Mouse (Mus musculus): Measurements from ENCODE around the gene Gm45194. TPM values are rescaled to one million over a fixed set of nuclear protein-coding genes. Genes with fewer than 3 reads are reported as not detected.

Gene Gm45194
- not detected for total RNA-seq (2021)
- long read RNA-seq, experiment 1 = 0 reads
- long read RNA-seq, experiment 2 = 0 reads

DNA sequence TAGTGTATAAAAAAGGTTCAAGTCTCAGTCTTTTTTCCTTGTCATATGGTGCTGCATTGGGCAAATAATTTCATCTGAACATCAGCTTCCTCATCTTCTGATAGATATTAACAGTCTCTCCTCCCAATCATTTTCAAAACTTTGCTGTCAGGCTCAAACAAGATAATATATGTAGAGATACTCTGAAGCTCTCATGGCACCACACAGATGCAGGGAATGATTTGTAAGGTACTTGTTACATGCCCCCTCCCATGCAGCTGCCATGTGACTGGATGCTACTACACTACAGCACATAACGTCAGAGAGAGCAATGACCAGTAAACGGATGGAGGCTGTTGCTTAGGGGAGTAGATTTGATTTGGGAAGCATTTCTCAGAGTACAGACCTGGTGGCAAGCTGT, at the start of gene Gm45194:
Gm45194 (plus strand) TSS at position 301 of the 400 bp plus-strand sequence.
- no peak for DNase-seq
- intact Hi-C loops (cut with DNase I) = no loop called here

DNA sequence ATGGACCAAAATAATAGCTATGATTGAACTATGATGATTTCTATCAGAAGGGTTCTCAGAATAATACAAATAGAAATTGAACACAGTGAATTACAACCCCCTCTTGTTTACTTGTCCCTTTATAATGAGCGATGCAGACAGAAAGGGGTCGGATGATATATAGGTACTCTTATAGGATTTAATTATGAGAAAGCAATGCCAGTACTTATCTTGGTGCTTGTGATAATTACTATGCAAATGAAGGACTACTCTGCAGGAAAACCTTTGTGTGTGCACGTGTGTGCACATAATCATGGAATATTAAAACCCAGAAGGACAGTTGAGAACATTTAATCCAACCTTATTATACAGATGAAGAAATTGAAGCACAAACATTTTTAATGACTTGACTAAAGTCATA, 35.3 kb upstream of the Gm45194 start:
- intact Hi-C loops (cut with DNase I) = no loop called here
- DNase-seq = no peak

DNA sequence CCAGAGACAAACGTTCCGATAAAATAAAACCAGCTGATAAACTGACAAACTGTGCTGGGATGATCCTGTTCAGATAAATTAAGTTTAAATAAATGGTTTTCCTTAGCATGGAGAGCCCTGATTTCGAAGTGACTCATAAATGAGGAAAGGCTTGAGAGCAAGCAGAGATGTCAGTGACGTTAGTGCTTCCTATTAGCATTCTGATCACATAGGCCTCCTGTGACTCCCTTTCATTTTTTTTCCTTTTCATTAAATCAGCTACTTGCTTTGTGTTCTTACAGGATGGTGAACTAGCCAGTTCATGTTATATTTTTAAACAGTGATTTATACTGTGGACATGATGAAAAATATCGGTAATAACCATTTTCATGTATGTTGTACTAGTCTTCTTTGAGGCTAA, 9.9 kb upstream of the Gm45194 start:
- intact Hi-C loops (cut with DNase I) = no loop called here
- DNase-seq = no peak

DNA sequence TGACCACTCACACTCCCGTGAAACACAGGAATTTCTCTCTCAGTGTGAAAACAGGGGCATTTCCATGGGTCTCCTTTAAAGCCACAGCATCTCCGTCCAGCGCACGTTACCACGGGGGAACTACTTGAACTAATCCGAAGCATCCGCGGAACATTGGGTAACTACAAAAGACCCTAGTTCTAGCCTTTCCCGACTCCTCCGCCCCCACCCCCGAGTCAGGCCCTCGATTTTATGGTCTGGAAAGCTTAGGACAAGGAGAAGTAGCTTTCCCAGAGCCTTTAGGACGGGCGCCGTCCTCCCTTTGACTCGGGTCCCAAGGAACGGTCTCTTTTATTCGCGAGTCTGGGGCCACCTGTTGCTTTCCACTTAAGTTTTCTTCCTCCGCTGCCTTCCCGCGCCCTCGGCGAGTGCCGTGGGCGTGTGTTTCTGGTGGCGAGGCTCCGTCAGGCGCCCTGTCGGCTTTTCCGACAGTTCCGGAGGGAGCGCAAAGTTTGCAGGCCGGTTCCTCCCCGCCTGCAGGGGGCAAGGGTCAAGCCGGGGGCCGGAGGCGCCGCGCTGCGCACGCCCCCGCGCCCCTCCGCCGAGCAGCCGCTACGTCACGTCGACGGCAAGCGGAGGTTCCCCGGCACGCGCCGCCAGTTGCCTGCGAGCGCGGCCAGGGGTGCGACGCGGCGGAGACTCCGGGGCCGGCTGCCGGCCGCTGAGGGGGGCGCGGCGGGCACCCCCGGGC, 3.3 kb downstream of the Gm45194 start:
- intact Hi-C loops (cut with DNase I) = no loop called here
- DNase-seq = no peak

DNA sequence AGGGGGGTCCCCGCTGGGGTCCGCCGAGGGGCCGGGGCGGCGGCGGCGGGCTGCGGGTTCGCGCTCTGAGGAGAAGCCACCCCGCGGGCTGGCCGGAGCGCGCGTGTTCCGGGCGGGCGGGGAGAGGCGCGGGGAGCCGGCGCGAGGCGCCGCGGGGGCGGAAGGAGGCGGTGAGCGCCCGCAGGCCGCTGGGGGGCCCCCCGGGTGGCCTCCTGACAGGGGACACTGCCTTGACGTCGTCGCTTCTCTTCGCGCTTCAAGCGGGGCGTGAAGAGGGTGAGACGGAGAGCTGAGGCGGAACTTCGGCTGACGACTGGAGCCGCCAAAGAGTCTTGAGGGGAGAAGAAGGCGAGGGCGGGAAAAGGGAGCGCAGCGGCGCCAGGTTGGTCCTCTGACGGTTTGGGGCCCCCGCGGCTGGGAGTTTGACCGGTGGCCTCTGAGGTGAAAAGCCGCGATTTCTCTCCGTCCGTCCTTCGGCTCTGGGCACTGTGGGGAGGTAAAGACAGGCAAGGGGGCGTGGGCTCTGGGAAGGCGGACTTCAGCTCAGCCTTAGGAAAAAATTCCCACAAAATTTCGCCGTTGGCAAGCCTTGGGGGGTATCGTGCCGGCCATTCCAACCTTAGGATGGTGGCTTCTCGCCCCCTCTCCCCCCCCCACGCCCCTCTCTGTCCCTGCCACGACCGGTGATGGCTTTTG, 4.0 kb downstream of the Gm45194 start:
- intact Hi-C loops (cut with DNase I) = no loop called here
- no peak for DNase-seq

DNA sequence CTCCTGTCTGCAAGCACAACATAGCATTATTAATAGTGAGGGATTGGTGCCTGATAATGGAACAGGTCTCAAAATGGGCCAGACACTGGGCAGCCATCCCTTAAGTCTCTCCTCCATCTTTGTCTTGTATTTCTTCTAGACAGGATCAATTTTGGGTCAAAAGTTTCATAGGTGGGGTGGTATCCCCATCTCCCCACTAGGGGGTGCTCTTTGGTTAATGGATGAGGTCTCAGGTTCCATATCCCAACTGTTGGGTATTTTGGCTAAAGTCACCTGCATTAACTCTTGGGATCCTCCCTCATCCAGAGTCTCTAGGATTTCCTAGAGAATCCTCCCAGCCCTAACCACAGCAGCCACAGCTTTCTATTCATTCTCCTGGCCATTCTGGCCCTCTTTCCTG, 26.2 kb downstream of the Gm45194 start:
- DNase-seq = no peak
- intact Hi-C loops (cut with DNase I) = no loop called here

DNA sequence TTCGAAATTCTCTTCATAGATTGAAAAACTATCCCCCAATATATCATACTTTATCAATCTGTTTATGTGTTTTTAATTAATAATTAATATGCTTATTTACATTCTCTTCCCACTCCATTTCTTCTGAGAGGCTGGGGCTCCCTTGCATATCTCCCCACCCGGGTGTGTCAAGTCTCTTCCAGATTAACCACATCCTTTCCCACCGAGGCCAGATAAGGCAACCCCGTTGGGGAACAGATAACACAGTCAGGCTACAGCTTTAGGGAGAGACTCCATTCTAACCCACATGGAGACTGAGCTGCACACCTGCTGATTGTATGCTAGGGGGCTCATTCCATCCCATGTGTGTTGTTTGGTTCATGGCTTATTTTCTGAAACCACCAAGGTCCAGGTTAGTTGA, 69.7 kb downstream of the Gm45194 start:
- intact Hi-C loops (cut with DNase I) = no loop called here
- DNase-seq = no peak

DNA sequence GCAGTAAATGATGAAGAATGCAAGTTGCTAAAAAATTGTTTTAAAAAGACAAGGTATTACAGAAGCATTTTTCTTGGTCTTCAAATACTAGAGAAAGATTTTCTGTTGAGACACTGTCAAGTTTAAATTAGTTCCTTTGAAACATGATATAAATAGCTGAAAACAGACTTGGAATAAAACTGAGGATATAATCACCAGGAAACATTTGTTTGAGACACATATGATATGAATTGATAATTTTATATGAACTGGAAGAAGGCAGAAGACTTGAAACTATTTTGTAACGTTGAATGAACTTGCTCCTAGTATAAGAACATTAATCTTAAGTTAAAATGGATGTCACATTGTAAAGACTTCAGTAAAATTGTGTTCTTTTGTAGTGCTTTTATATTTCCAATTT, 108.5 kb downstream of the Gm45194 start:
- intact Hi-C loops (cut with DNase I) = no loop called here
- DNase-seq = no peak

DNA sequence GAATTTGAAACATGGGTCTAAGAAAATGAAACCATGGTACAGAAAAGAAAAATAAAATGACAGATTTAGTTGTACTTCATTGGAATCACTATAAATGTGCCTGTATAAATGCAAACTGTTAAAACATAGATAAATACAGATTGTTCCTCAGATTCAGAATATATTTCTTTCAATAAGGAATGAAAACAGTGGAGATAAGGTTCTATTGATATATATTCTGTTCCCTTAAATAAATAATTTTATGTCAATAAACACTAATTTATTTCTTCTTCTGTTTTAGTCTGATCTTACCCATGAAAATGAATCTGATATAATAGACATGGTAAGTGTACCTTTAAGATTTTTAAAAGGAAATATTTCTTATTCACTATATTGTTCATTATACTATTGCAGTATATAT, 119.5 kb downstream of the Gm45194 start, which contains the start of gene Tex16:
Tex16 (plus strand) TSS at position 301 of the 400 bp plus-strand sequence.
- intact Hi-C loops (cut with DNase I) = no loop called here
- DNase-seq = no peak

DNA sequence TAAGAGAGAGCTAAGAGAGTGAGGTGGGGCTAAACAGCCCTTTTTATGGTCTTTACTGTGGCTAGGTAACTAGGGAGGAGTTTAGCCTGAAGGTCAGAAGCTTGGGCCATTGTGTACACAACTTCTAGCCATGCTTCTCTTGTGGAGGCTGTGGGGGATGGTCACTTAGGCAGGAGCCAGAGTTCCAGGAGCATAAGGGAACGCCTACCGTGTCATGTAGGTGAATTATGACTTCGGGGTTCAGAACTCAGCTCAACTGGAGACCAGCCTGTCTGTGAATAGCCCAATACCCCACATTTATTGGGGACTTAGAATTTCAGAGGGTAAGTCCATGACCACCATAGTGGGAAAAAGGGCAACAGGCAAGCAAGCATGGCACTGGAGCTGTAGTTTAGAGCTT, 347.6 kb downstream of the Gm45194 start, which contains the start of gene 4933403O08Rik:
4933403O08Rik (plus strand) TSS at position 301 of the 400 bp plus-strand sequence.
- no peak for DNase-seq
- intact Hi-C loops (cut with DNase I) = no loop called here

DNA sequence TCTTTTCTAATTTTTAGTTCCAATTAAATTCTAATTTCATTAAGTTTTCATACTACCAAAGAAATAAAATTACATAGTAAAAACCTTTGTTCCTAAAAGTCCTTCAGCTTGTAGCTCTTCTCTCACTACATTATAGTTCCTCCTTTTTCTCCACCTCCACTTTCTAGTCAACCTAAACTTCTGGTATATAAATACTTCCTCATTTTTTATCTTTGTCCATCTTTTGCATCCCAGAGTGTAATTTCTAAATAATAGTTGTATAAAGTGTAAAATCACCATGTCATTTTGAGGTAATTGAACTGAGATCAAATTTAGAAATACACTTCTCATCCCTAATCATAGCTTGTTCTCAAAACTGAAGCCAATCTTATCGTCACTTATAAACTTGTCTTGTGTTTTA, 351.7 kb downstream of the Gm45194 start:
- DNase-seq = no peak
- intact Hi-C loops (cut with DNase I) = no loop called here

DNA sequence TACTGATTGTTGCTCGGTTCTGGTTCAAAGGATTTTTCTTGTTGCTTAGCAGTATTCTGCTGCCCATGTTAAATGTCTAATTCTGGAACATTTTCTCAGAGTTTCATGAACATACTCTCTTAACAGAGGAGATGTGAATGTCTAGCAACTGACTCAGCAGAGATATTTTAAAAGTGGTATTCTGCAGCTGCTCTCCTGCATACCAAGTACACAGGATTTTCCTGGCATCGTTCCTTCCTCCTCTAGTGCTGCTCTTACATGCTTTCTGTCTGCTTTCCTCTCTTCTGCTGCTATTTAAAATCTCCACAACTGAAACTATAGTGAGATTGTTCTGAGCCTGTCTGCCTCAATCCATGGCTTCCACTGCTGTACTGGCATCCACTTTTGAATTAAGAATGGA, 364.3 kb downstream of the Gm45194 start:
- no peak for DNase-seq
- intact Hi-C loops (cut with DNase I) = no loop called here

DNA sequence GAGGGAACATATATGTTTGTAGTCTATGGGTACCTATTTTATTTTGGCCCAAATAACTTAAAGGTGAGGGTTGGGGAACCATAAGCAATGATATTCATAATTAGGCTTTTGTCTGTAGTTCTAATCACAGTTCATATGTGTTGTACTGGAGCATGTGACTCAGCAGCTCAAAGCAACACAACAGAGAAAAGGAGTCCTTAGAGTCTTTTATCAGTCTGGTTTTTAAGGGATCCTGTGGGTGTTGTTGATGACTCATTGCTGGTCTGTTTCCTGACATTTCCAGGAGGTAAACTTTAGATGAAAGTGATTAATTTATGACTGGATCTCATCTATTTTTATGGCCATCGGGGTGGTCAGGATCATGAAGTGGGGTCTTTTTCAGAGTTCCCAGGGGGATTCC, 382.4 kb downstream of the Gm45194 start:
- no peak for DNase-seq

More for the DNA sequence above, 382.4 kb downstream of the Gm45194 start:
- intact Hi-C loops (cut with DNase I) = no loop called here

Other genes starting within 250 kb of the Gm45194 start
- gene Hdx, start 194.3 kb upstream of the Gm45194 start, total RNA-seq (2021) = under 1 TPM; 0.34 to 0.36 TPM
- not detected for gene Tex16, start 119.6 kb downstream of the Gm45194 start, total RNA-seq (2021)